Mouse (Mus musculus): ENCODE results near the gene Cdc27. TPM values are rescaled to one million over a fixed set of nuclear protein-coding genes. Genes with fewer than 3 reads are reported as not detected.
A peak's percentile ranks its signal among the peaks of the same experiment; 100 is the strongest.

Cdc27 gene
- total and polyA plus RNA-seq, 3 experiments = 4.6 to 24.6 (median 23.2) TPM

GRCm38 (mm10) chr11:104567736-104568135, 17.3 kb upstream of the Cdc27 start:
- no peaks in the 10 kb centered on the region for H3K4me1 ChIP-seq (ENCODE audit: control insufficient read depth, insufficient read depth, low read length)
- no peak overlapping the region for H3K4me3 ChIP-seq
- no peak for TF ChIP-seq CTCF (IDR thresholded peaks at IDR 0.05)
- TF ChIP-seq EP300 (IDR thresholded peaks at IDR 0.05; ENCODE audit: insufficient read depth, low read depth, low read length) = no peak
- TF ChIP-seq POLR2A (IDR thresholded peaks at IDR 0.05; ENCODE audit: insufficient read depth, low read depth, low read length) = no peak
- no peaks in the 10 kb centered on the region for H3K79me2 ChIP-seq (replicated peaks; ENCODE audit: control insufficient read depth, insufficient read depth, low read length)
- H3K27ac ChIP-seq = no peak overlapping the region
- no peaks in the 10 kb centered on the region for H3K36me3 ChIP-seq (ENCODE audit: control insufficient read depth, insufficient read depth, low read length)
- intact Hi-C loops (cut with DNase I) = no loop called here
- 70% methylated on average over 9 of the region's 9 CpGs for WGBS
- H3K27me3 ChIP-seq (ENCODE audit: control insufficient read depth, insufficient read depth, low read length) = no peaks in the 10 kb centered on the region
- H3K9ac ChIP-seq (ENCODE audit: low read depth, low read length) = no peak overlapping the region
- no peak for DNase-seq

GRCm38 (mm10) chr11:104566796-104567195, 16.4 kb upstream of the Cdc27 start:
- no peaks in the 10 kb centered on the region for H3K36me3 ChIP-seq (ENCODE audit: control insufficient read depth, insufficient read depth, low read length)
- H3K4me3 ChIP-seq = no peak overlapping the region
- no peaks in the 10 kb centered on the region for H3K79me2 ChIP-seq (replicated peaks; ENCODE audit: control insufficient read depth, insufficient read depth, low read length)
- no peaks in the 10 kb centered on the region for H3K27me3 ChIP-seq (ENCODE audit: control insufficient read depth, insufficient read depth, low read length)
- no peak for DNase-seq
- intact Hi-C loops (cut with DNase I) = no loop called here
- TF ChIP-seq CTCF (IDR thresholded peaks at IDR 0.05) (no peak), POLR2A (IDR thresholded peaks at IDR 0.05; ENCODE audit: insufficient read depth, low read depth, low read length) (no peak), EP300 (IDR thresholded peaks at IDR 0.05; ENCODE audit: insufficient read depth, low read depth, low read length) (no peak)
- WGBS = 77% methylated on average over 2 of the region's 2 CpGs
- no peaks in the 10 kb centered on the region for H3K4me1 ChIP-seq (ENCODE audit: control insufficient read depth, insufficient read depth, low read length)
- no peak overlapping the region for H3K9ac ChIP-seq (ENCODE audit: low read depth, low read length)
- no peak overlapping the region for H3K27ac ChIP-seq

DNA sequence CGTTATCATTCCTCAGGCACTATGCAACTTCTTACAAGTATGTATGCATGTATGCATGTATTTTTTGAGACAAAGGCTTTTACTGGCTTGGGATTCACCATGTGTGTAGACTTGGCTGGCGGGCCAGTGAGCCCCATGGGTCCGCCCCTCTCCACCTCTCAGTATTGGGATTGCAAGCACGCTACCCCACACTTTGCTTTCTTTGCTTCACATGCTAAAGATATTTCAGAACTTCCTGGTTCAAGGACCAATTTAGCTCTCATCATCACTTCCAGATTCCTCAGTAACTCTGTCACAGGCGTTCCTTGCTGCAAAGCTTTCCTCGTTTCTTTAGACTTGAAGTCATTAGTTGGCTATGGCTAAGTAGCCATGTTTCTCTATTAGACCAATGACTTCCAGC, 15.7 kb upstream of the Cdc27 start:
- intact Hi-C loops (cut with DNase I) = no loop called here
- TF ChIP-seq EP300 (IDR thresholded peaks at IDR 0.05; ENCODE audit: insufficient read depth, low read depth, low read length) (no peak), POLR2A (IDR thresholded peaks at IDR 0.05; ENCODE audit: insufficient read depth, low read depth, low read length) (no peak)
- Histone ChIP-seq H3K4me3 (no peak overlapping the region), H3K27me3 (ENCODE audit: control insufficient read depth, insufficient read depth, low read length) (no peaks in the 10 kb centered on the region), H3K9ac (ENCODE audit: low read depth, low read length) (no peak overlapping the region), H3K27ac (no peak overlapping the region), H3K4me1 (ENCODE audit: control insufficient read depth, insufficient read depth, low read length) (no peaks in the 10 kb centered on the region), H3K79me2 (replicated peaks; ENCODE audit: control insufficient read depth, insufficient read depth, low read length) (no peaks in the 10 kb centered on the region), H3K36me3 (ENCODE audit: control insufficient read depth, insufficient read depth, low read length) (no peaks in the 10 kb centered on the region)
- DNase-seq = no peak
- 63% methylated on average over 6 of the region's 6 CpGs for WGBS

- TF ChIP-seq POLR2A (IDR thresholded peaks at IDR 0.05; ENCODE audit: insufficient read depth, low read depth, low read length) (no peak), CTCF (IDR thresholded peaks at IDR 0.05) (no peak), EP300 (IDR thresholded peaks at IDR 0.05; ENCODE audit: insufficient read depth, low read depth, low read length) (no peak)
- no peak overlapping the region for H3K27ac ChIP-seq
- H3K4me1 ChIP-seq (ENCODE audit: control insufficient read depth, insufficient read depth, low read length) = peaks cover 3% of the 10 kb centered on the region; the same call in 1 of the 2 replicates
- no peaks in the 10 kb centered on the region for H3K36me3 ChIP-seq (ENCODE audit: control insufficient read depth, insufficient read depth, low read length)
- no peaks in the 10 kb centered on the region for H3K27me3 ChIP-seq (ENCODE audit: control insufficient read depth, insufficient read depth, low read length)
- DNase-seq = no peak
- no peak overlapping the region for H3K4me3 ChIP-seq
- intact Hi-C loops (cut with DNase I) = no loop called here
- WGBS = 80% methylated on average over 9 of the region's 9 CpGs
- H3K79me2 ChIP-seq (replicated peaks; ENCODE audit: control insufficient read depth, insufficient read depth, low read length) = no peaks in the 10 kb centered on the region
- no peak overlapping the region for H3K9ac ChIP-seq (ENCODE audit: low read depth, low read length)
Measured at GRCm38 (mm10) chr11:104565172-104565571, 14.8 kb upstream of the Cdc27 start.

DNA sequence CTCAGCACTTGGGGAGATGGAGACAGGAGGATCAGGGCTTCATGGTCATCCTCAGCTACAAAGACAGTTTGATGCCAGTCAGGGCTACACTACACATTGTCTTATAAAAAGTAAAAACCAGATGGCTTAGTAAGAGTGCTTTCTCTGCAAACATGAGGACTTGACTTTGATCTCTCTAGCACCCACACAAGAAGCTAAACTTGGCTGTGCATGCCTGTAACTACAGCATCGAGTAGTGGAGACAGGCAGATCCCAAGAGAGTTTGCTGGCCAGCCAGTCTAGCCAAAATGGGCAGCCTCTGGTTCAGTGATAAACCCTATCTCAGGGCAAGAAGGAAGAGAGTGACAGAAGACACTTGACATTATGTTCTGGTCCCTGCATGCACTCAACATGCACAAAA, 13.1 kb upstream of the Cdc27 start:
- TF ChIP-seq CTCF (IDR thresholded peaks at IDR 0.05) (no peak), EP300 (IDR thresholded peaks at IDR 0.05; ENCODE audit: insufficient read depth, low read depth, low read length) (no peak)
- Histone ChIP-seq H3K27me3 (ENCODE audit: control insufficient read depth, insufficient read depth, low read length) (no peaks in the 10 kb centered on the region), H3K36me3 (ENCODE audit: control insufficient read depth, insufficient read depth, low read length) (no peaks in the 10 kb centered on the region), H3K79me2 (replicated peaks; ENCODE audit: control insufficient read depth, insufficient read depth, low read length) (no peaks in the 10 kb centered on the region), H3K4me3 (no peak overlapping the region), H3K27ac (no peak overlapping the region), H3K9ac (ENCODE audit: low read depth, low read length) (no peak overlapping the region), H3K4me1 (ENCODE audit: control insufficient read depth, insufficient read depth, low read length) (peaks cover 3% of the 10 kb centered on the region; the same call in 1 of the 2 replicates)
- WGBS = 21% methylated on average over 1 of the region's 1 CpGs
- DNase-seq = no peak
- intact Hi-C loops (cut with DNase I) = no loop called here

GRCm38 (mm10) chr11:104560971-104561370, 10.6 kb upstream of the Cdc27 start:
- no peaks in the 10 kb centered on the region for H3K79me2 ChIP-seq (replicated peaks; ENCODE audit: control insufficient read depth, insufficient read depth, low read length)
- peaks cover 3% of the 10 kb centered on the region for H3K4me1 ChIP-seq (ENCODE audit: control insufficient read depth, insufficient read depth, low read length)
- H3K9ac ChIP-seq (ENCODE audit: low read depth, low read length) = no peak overlapping the region
- intact Hi-C loops (cut with DNase I) = no loop called here
- no peak for TF ChIP-seq CTCF (IDR thresholded peaks at IDR 0.05)
- no peak for TF ChIP-seq EP300 (IDR thresholded peaks at IDR 0.05; ENCODE audit: insufficient read depth, low read depth, low read length)
- no peak for TF ChIP-seq POLR2A (IDR thresholded peaks at IDR 0.05; ENCODE audit: insufficient read depth, low read depth, low read length)
- peak overlapping the region; percentile 24 for H3K27ac ChIP-seq
- H3K36me3 ChIP-seq (ENCODE audit: control insufficient read depth, insufficient read depth, low read length) = no peaks in the 10 kb centered on the region
- no peak for DNase-seq
- WGBS = 17% methylated on average over 2 of the region's 2 CpGs
- H3K4me3 ChIP-seq = no peak overlapping the region
- no peaks in the 10 kb centered on the region for H3K27me3 ChIP-seq (ENCODE audit: control insufficient read depth, insufficient read depth, low read length)
